Mouse (Mus musculus) lung, embryonic 15.5 days (tissue): ENCODE measurements around the gene Gbp3. TPM values are rescaled to one million over a fixed set of nuclear protein-coding genes. Genes with fewer than 3 reads are reported as not detected.

Experiments
- ATAC-seq: fragments of 200-750 bp; cut with Nextera tagmentation; 2 replicates; pipeline ENCODE4 v1.8.0; 2017; ENCODE audit warnings: moderate number of reproducible peaks, borderline replicate concordance; ENCODE audit not compliant: low FRiP score, low TSS enrichment; ENCODE audit errors: extremely low read depth
- H3K27ac ChIP-seq: fragments of 300-500 bp; sonication (generic); 2 replicates; pipeline ENCODE4 v1.5.1; 2015; ENCODE audit warnings: moderate library complexity, mild to moderate bottlenecking, inconsistent platforms
- H3K27me3 ChIP-seq: fragments of 300-500 bp; sonication (generic); 2 replicates; pipeline ENCODE4 v1.6.1; 2015; ENCODE audit warnings: inconsistent platforms
- H3K36me3 ChIP-seq: fragments of 300-500 bp; sonication (generic); 2 replicates; pipeline ENCODE4 v1.6.1; 2015; ENCODE audit warnings: inconsistent platforms
- H3K4me1 ChIP-seq: fragments of 300-500 bp; sonication (generic); 2 replicates; pipeline ENCODE4 v1.6.1; 2015; ENCODE audit warnings: inconsistent platforms
- H3K4me2 ChIP-seq: fragments of 300-500 bp; sonication (generic); 2 replicates; pipeline ENCODE4 v1.6.1; 2015; ENCODE audit warnings: inconsistent platforms, mild to moderate bottlenecking, moderate library complexity
- H3K4me3 ChIP-seq: fragments of 300-500 bp; sonication (generic); 2 replicates; pipeline ENCODE4 v1.5.1; 2015; ENCODE audit warnings: mild to moderate bottlenecking, inconsistent platforms
- H3K9ac ChIP-seq: fragments of 300-500 bp; sonication (generic); 2 replicates; pipeline ENCODE4 v1.6.1; 2015; ENCODE audit warnings: inconsistent platforms
- H3K9me3 ChIP-seq: fragments of 300-500 bp; sonication (generic); 2 replicates; pipeline ENCODE4 v1.6.1; 2016; ENCODE audit warnings: inconsistent platforms
- WGBS: fragments of 180-500 bp; shearing (Covaris S2); methylation state at CpG from one replicate; pipeline ENCODE4 v1.1.7; 2015; 5-methylcytosine and 5-hydroxymethylcytosine counted together
- polyA plus RNA-seq: library from polyadenylated mRNA; unstranded; fragments of >200 nt; fragmentation: Nextera tagmentation; extraction: Ambion mirVana; gene quantifications from 2 replicates; pipeline ENCODE4 v1.2.1, GENCODE M21; 2015

Gbp3 gene
- polyA plus RNA-seq, 1 experiment from 2014 or later: 2.5 TPM

GRCm38 (mm10) chr3:142594547-142594946, 34.7 kb downstream of the Gbp3 start, which contains the start of gene Gbp2b:
TSS of gene Gbp2b (plus strand) at chr3:142594847.
- H3K36me3 ChIP-seq: no peaks in the 10 kb centered on the region
- no peak within 1 kb of the TSS for H3K4me2 ChIP-seq
- no peaks in the 10 kb centered on the region for H3K27me3 ChIP-seq
- ATAC-seq: no peak
- H3K4me1 ChIP-seq: no peaks in the 10 kb centered on the region
- H3K4me3 ChIP-seq: no peak within 1 kb of the TSS
- H3K9ac ChIP-seq: no peak within 1 kb of the TSS
- 78% methylated on average over 1 of the region's 1 CpGs for WGBS
- no peak within 1 kb of the TSS for H3K27ac ChIP-seq
- H3K9me3 ChIP-seq: no peaks in the 10 kb centered on the region

- no peak overlapping the region for H3K27ac ChIP-seq
Observed at GRCm38 (mm10) chr3:142597923-142598322, 38.1 kb downstream of the Gbp3 start.

DNA sequence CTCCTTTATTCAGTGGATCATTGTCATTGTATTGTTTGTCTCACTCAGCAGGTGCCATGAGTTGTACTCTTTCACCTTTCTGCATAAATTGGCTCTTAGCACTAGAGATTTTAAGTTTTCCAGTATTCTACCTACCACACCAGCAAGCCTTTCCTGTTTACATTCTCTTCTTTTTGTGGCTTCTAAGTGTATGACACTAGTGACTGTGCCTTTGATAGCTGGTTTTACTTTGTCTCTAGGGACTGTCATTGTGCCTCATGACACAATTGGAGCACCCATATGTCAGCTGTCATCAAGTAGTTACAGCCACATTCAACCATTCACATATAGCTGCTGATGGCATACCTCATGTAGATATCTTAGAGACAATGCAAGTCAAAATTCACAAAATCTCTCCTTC, 41.8 kb downstream of the Gbp3 start:
- no peaks in the 10 kb centered on the region for H3K9me3 ChIP-seq
- H3K36me3 ChIP-seq: no peaks in the 10 kb centered on the region
- ATAC-seq: no peak
- H3K9ac ChIP-seq: no peak overlapping the region
- no peaks in the 10 kb centered on the region for H3K4me1 ChIP-seq
- no peak overlapping the region for H3K4me3 ChIP-seq
- no peak overlapping the region for H3K4me2 ChIP-seq
- no peak overlapping the region for H3K27ac ChIP-seq
- H3K27me3 ChIP-seq: no peaks in the 10 kb centered on the region

More at GRCm38 (mm10) chr3:142597923-142598322, 38.1 kb downstream of the Gbp3 start:
- 59% methylated on average over 3 of the region's 3 CpGs for WGBS
- no peaks in the 10 kb centered on the region for H3K9me3 ChIP-seq
- no peaks in the 10 kb centered on the region for H3K4me1 ChIP-seq
- H3K27me3 ChIP-seq: no peaks in the 10 kb centered on the region
- no peak for ATAC-seq
- H3K9ac ChIP-seq: no peak overlapping the region
- no peak overlapping the region for H3K4me2 ChIP-seq
- no peaks in the 10 kb centered on the region for H3K36me3 ChIP-seq
- H3K4me3 ChIP-seq: no peak overlapping the region

- no peak for ATAC-seq
- Histone ChIP-seq H3K4me2 (no peak overlapping the region), H3K27me3 (no peaks in the 10 kb centered on the region; the same call in 1 of the 2 replicates), H3K36me3 (no peaks in the 10 kb centered on the region), H3K9ac (no peak overlapping the region), H3K4me3 (no peak overlapping the region), H3K4me1 (0 out of 2 replicates have a peak, but pooled peaks cover 8% of the 10 kb centered on the region), H3K9me3 (no peaks in the 10 kb centered on the region), H3K27ac (no peak overlapping the region)
- WGBS: 84% methylated on average over 3 of the region's 3 CpGs
Observed at GRCm38 (mm10) chr3:142618658-142619057, 58.8 kb downstream of the Gbp3 start.

GRCm38 (mm10) chr3:142619606-142620005, 59.8 kb downstream of the Gbp3 start:
- H3K36me3 ChIP-seq: no peaks in the 10 kb centered on the region
- ATAC-seq: no peak

DNA sequence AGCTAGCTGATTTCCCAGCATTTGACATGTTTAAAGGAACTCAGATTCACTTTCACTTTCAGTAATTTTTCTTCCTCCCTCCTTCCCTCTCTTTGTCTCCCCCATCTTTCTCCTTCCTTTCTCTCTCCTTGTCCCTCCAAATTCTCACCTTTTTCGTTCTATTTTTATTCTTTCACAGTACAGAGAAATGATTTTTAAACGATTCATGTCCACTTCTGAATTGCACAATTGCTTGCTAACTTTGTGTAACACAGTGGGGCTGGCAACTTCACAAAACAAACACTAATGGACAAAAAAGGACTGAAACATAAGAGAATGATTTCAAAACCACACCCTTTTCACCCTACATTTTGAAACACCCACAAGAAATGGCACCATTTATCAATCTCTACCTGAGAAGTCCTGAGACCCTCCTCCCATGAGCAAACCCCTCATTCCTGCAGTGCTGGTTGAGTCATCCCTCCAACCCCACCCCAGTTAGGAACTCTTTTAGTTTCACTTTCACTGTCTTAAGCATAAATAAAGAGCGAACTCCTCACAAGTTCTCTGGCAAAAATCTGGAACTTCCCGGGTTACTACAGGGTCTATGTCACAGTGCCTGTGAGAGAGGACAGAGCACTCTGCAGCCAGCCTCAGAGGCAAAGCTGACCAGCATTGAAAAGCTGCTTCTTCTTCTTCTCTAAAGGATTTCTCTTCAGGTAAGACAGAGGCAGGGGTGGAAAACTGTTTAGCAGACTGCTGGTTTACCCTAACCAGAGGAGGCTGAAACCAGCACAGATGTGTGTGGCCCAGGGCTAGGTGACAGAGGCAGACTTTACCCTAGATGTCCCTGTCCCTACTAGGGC, 60.5 kb downstream of the Gbp3 start, which contains the start of gene Gbp2:
TSS of gene Gbp2 (plus strand) at position 492 of the 845 bp plus-strand sequence.
- Histone ChIP-seq H3K27ac (peak within 1 kb of the TSS; percentile 58), H3K9ac (no peak within 1 kb of the TSS; the same call in 1 of the 2 replicates), H3K36me3 (no peaks in the 10 kb centered on the region), H3K27me3 (no peaks in the 10 kb centered on the region; the same call in 1 of the 2 replicates), H3K9me3 (no peaks in the 10 kb centered on the region), H3K4me3 (peak within 1 kb of the TSS; percentile 33), H3K4me2 (peak within 1 kb of the TSS; percentile 58), H3K4me1 (0 out of 2 replicates have a peak, but pooled peaks cover 8% of the 10 kb centered on the region)
- WGBS: 20% methylated on average over 4 of the region's 4 CpGs
- peak; percentile 76; the same call in 1 of the 2 replicates for ATAC-seq

More at GRCm38 (mm10) chr3:142619606-142620005, 59.8 kb downstream of the Gbp3 start:
- no peak overlapping the region for H3K4me3 ChIP-seq
- 0 out of 2 replicates have a peak, but pooled peaks cover 8% of the 10 kb centered on the region for H3K4me1 ChIP-seq
- no peaks in the 10 kb centered on the region; the same call in 1 of the 2 replicates for H3K27me3 ChIP-seq
- H3K9me3 ChIP-seq: no peaks in the 10 kb centered on the region
- WGBS: 30% methylated on average over 1 of the region's 1 CpGs
- no peak overlapping the region for H3K4me2 ChIP-seq
- H3K9ac ChIP-seq: no peak overlapping the region
- H3K27ac ChIP-seq: no peak overlapping the region

GRCm38 (mm10) chr3:142620956-142621562, 61.2 kb downstream of the Gbp3 start:
- Histone ChIP-seq H3K9ac (no peak overlapping the region), H3K9me3 (no peaks in the 10 kb centered on the region), H3K27me3 (no peaks in the 10 kb centered on the region; the same call in 1 of the 2 replicates), H3K4me1 (0 out of 2 replicates have a peak, but pooled peaks cover 8% of the 10 kb centered on the region), H3K27ac (peak overlapping the region; percentile 58), H3K4me3 (peak overlapping the region; percentile 33), H3K36me3 (no peaks in the 10 kb centered on the region), H3K4me2 (peak overlapping the region; percentile 58)
- ATAC-seq: no peak
- WGBS: 51% methylated on average over 3 of the region's 3 CpGs

Other genes starting within 250 kb of the Gbp3 start
- 24.2 and 26.3 TPM in 2 replicates for gene Pdlim5, start 164.3 kb upstream of the Gbp3 start, polyA plus RNA-seq
- gene Gbp5, start 66.0 kb upstream of the Gbp3 start, polyA plus RNA-seq: 0.19 and 0.22 TPM in 2 replicates
- gene Gbp7, start 29.7 kb upstream of the Gbp3 start, polyA plus RNA-seq: 5.1 and 6.8 TPM in 2 replicates
- gene Gbp2b, start 34.8 kb downstream of the Gbp3 start, polyA plus RNA-seq: not detected in 2 replicates
- gene Gbp2, start 60.6 kb downstream of the Gbp3 start, polyA plus RNA-seq: 2.4 and 3.5 TPM in 2 replicates
- gene Kyat3, start 141.0 kb downstream of the Gbp3 start, polyA plus RNA-seq: 15.6 and 16.1 TPM in 2 replicates
- 83.3 and 86.5 TPM in 2 replicates for gene Gtf2b, start 205.0 kb downstream of the Gbp3 start, polyA plus RNA-seq